Mouse (Mus musculus): ENCODE results near the gene Apom. TPM values are rescaled to one million over a fixed set of nuclear protein-coding genes. Genes with fewer than 3 reads are reported as not detected.

Gene Apom
- polyA plus RNA-seq, 1 experiment from 2014 or later = 0.34 TPM

DNA sequence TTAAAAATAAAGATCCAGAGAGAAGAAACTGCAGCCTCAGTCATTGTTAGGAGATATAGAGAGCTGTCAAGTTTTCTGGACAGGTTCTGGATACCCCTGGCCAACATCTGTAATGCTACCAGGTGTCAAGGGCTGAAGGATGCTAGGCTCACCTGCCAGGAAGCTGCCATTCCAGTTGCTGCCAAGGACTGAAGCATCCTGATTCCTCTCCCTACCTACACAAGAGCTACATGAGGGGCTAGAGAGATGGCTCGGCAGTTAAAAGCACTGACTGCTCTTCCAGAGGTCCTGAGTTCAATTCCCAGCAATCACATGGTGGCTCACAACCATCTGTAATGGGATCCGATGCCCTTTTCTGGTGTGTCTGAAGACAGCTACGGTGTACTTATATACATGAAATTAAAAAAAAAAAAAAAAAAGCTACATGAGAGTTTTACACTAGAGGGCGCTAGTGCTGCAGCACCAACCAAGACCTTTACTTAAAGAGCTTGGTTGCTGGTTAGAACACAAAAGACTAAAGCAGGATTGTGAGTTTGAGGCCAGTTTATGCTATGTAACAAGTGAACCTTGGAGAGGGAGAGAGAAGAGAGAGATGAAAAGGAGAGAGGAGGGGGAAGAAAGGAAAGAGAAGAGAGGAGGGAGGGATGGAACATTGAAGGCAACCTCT lies 36.8 kb upstream of the Apom start:
- Histone ChIP-seq H3K4me1 (replicated peaks; ENCODE audit: control insufficient read depth, insufficient read depth, low read length) (no peaks in the 10 kb centered on the region), H3K27me3 (ENCODE audit: control insufficient read depth, insufficient read depth, low read length) (no peaks in the 10 kb centered on the region), H3K36me3 (ENCODE audit: control insufficient read depth, insufficient read depth, low read length) (no peaks in the 10 kb centered on the region), H3K4me2 (replicated peaks; ENCODE audit: low read depth, low read length) (no peak overlapping the region), H3K4me3 (ENCODE audit: low read depth, low read length) (no peak overlapping the region), H3K27ac (ENCODE audit: low read depth, low read length) (no peak overlapping the region), H3K9ac (ENCODE audit: low read depth, low read length) (peak overlapping the region; percentile 8; the same call in 1 of the 2 replicates), H3K9me3 (ENCODE audit: control insufficient read depth, low read length) (no peaks in the 10 kb centered on the region)
- DNase-seq (ENCODE audit: low spot score) = peak; percentile 75
- ATAC-seq (ENCODE audit: low FRiP score) = no peak
- 20% methylated on average over 4 of the region's 4 CpGs for WGBS

DNA sequence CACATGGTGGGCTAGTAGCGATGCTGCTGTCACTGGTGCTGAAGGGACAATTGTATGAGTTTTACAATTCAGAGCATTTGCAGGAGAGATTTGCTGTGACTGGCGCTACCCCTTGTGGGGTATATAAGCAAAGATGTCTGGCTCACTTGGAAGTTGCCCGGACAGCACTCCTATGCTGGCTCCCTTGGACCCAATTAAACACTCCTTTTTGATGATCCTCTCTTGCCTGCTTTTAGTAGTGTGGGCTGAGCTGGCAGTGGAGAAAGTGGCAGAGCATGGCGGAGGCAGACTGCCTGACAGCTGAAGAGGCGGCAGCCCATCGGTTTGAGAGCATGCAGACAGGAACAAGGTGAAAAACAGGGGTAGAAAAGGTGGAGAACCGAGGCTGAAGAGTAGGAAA lies 35.9 kb upstream of the Apom start:
- 89% methylated on average over 7 of the region's 7 CpGs for WGBS
- Histone ChIP-seq H3K9ac (ENCODE audit: low read depth, low read length) (no peak overlapping the region), H3K4me1 (replicated peaks; ENCODE audit: control insufficient read depth, insufficient read depth, low read length) (peaks cover 3% of the 10 kb centered on the region; the same call in 1 of the 2 replicates), H3K27ac (ENCODE audit: low read depth, low read length) (no peak overlapping the region), H3K4me3 (ENCODE audit: low read depth, low read length) (no peak overlapping the region), H3K4me2 (replicated peaks; ENCODE audit: low read depth, low read length) (no peak overlapping the region), H3K36me3 (ENCODE audit: control insufficient read depth, insufficient read depth, low read length) (no peaks in the 10 kb centered on the region), H3K9me3 (ENCODE audit: control insufficient read depth, low read length) (no peaks in the 10 kb centered on the region), H3K27me3 (ENCODE audit: control insufficient read depth, insufficient read depth, low read length) (no peaks in the 10 kb centered on the region)
- DNase-seq (ENCODE audit: low spot score) = no peak
- ATAC-seq (ENCODE audit: low FRiP score) = no peak

DNA sequence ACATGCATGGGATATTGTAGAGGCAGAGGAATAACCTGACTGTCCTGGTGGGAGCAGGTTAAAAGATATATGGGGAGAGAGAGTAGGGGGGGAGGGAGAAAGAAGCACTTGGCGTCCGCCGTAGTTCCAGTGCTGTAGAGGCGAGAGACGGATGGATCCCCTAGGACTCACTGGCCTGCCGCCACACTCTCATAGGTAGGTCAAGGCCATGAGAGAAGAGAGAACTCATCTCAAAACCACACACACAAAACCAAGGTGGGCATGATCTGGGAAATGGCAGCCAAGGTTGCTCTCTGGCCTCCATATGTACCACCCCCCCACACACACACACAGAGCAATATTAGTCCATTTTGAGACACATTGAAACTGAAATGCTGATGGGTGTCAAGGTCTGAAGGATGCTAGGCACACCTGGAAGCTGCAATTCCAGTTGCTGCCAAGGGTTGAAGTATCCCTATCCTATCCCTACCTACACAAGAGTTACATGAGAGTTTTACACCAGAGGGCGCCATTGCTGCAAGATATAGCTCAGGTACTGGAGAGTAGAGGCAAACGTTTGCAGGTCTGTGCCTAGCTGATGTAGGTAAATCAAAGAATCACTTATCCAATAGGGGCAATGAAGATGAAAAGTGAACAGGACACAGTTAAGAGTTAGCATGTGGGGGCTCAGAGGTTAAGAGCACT lies 34.6 kb upstream of the Apom start:
- Histone ChIP-seq H3K36me3 (ENCODE audit: control insufficient read depth, insufficient read depth, low read length) (peaks cover 3% of the 10 kb centered on the region; the same call in 1 of the 2 replicates), H3K4me3 (ENCODE audit: low read depth, low read length) (no peak overlapping the region), H3K4me2 (replicated peaks; ENCODE audit: low read depth, low read length) (peak overlapping the region; percentile 67), H3K9ac (ENCODE audit: low read depth, low read length) (peak overlapping the region; percentile 64; the same call in 1 of the 2 replicates), H3K27me3 (ENCODE audit: control insufficient read depth, insufficient read depth, low read length) (no peaks in the 10 kb centered on the region), H3K4me1 (replicated peaks; ENCODE audit: control insufficient read depth, insufficient read depth, low read length) (peaks cover 5% of the 10 kb centered on the region; the same call in 1 of the 2 replicates), H3K9me3 (ENCODE audit: control insufficient read depth, low read length) (no peaks in the 10 kb centered on the region), H3K27ac (ENCODE audit: low read depth, low read length) (peak overlapping the region; percentile 91; the same call in 1 of the 2 replicates)
- DNase-seq (ENCODE audit: low spot score) = peak; percentile 70
- no peak for ATAC-seq (ENCODE audit: low FRiP score)
- WGBS = 78% methylated on average over 8 of the region's 8 CpGs

DNA sequence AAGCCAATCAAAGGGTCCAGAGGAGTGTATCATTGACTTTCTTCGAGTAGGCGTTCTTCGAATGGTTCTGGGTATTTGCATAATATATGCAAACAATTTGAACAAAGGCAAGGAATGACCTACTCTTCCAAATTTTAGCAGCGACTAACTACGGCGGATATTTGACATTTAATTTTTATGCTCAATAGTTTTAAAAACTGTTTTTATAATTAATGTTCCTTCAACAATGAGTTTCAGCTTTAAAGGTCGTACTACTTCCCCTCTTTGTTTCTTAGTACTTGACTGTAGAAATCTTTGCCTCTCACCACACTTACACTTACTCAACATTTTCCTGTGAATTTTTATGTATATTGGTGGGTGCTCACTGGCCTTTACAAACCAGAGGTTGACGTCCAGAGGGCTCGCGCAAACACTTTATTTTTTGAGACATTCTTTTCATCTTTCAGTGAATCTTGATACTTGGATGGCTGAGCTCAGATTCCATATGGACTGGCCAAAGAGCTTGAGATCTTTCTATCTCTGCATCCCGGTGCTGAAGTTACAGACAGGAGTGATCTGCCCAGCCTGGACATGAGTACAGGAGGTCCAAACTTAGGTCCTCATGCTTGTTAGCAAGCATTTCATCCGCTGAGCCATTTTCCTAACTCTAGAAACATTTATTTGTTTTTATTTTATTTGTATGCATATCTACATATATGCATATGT lies 33.8 kb upstream of the Apom start:
- Histone ChIP-seq H3K27me3 (ENCODE audit: control insufficient read depth, insufficient read depth, low read length) (no peaks in the 10 kb centered on the region), H3K27ac (ENCODE audit: low read depth, low read length) (peak overlapping the region; percentile 91), H3K4me3 (ENCODE audit: low read depth, low read length) (peak overlapping the region; percentile 100), H3K9me3 (ENCODE audit: control insufficient read depth, low read length) (no peaks in the 10 kb centered on the region), H3K36me3 (ENCODE audit: control insufficient read depth, insufficient read depth, low read length) (peaks cover 9% of the 10 kb centered on the region; the same call in 1 of the 2 replicates), H3K9ac (ENCODE audit: low read depth, low read length) (peak overlapping the region; percentile 64), H3K4me1 (replicated peaks; ENCODE audit: control insufficient read depth, insufficient read depth, low read length) (peaks cover 5% of the 10 kb centered on the region; the same call in 1 of the 2 replicates), H3K4me2 (replicated peaks; ENCODE audit: low read depth, low read length) (peak overlapping the region; percentile 67)
- WGBS = 27% methylated on average over 12 of the region's 12 CpGs
- ATAC-seq (ENCODE audit: low FRiP score) (peak; percentile 90), DNase-seq (ENCODE audit: low spot score) (peak; percentile 33)

DNA sequence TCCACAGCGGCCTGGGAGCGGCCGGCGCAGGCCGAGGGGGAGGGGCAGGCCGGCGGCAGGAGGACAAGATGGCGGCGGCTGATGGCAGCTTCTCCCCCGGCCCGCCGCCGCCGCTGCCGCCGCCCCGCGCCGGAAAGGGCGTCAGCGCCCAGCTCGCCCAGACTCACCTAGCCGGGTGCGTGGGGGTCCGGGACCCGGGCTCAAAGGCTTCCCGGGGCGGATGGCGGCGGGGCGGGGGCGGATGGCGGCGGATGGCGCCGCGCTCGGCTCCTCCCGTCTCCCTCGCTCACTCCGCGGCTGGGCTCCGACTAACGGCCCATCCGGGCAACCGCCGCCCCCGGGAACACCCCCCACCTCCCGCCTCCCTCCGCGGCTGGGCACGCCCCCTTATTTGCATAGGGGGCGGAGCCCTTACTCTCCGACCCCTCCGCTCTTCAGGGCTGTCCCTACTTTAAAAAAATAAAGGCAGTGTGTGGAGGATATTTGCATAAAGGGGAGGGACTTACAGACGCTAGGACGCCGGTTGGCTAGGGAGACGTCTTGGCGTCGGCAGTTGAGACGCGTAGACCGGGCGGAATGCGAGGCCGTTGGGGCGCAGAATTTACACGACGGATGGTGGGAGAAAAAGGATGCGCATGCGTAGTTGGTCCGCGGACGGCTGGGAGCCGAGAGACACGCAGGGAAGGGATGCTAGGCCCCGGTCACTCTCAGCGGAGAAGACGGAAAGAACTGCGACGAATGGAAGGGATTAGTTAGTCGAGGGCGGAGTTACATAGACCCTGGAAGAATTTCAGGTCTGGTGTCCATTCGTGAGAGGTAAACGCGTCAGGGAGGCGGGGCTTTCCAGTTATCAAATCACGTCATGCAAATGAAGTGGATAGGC lies 33.0 kb upstream of the Apom start, which contains the start of gene Prrc2a:
Prrc2a (minus strand) TSS at position 330 of the 883 bp plus-strand sequence.
- Histone ChIP-seq H3K4me1 (replicated peaks; ENCODE audit: control insufficient read depth, insufficient read depth, low read length) (peaks cover 5% of the 10 kb centered on the region; the same call in 1 of the 2 replicates), H3K27me3 (ENCODE audit: control insufficient read depth, insufficient read depth, low read length) (no peaks in the 10 kb centered on the region), H3K9me3 (ENCODE audit: control insufficient read depth, low read length) (no peaks in the 10 kb centered on the region), H3K9ac (ENCODE audit: low read depth, low read length) (peak within 1 kb of the TSS; percentile 100), H3K27ac (ENCODE audit: low read depth, low read length) (peak within 1 kb of the TSS; percentile 93), H3K36me3 (ENCODE audit: control insufficient read depth, insufficient read depth, low read length) (peaks cover 15% of the 10 kb centered on the region), H3K4me3 (ENCODE audit: low read depth, low read length) (peak within 1 kb of the TSS; percentile 100), H3K4me2 (replicated peaks; ENCODE audit: low read depth, low read length) (peak within 1 kb of the TSS; percentile 92)
- peak; percentile 95 for ATAC-seq (ENCODE audit: low FRiP score)
- under 1% methylated on average over 58 of the region's 89 CpGs for WGBS
- DNase-seq (ENCODE audit: low spot score) = peak; percentile 98

DNA sequence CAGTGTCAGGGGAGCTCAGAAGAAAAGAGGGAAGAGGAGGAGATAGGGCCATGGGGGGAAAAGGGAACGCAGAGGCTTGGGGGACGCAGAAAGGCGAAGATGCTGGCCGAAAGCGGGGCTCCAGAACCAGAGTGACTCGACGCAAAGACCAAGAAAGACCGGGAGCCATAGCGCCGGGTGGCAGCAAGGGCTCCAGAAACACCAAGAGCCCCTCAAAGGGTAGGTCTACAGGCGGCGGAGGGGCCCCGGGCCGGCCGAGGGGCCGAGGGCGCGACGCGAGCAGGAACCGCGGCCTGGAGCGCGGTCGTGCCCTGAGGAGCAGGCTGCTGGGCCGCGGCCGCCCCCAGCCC lies 32.3 kb upstream of the Apom start:
- 0% methylated on average over 23 of the region's 28 CpGs for WGBS
- ATAC-seq (ENCODE audit: low FRiP score) (no peak), DNase-seq (ENCODE audit: low spot score) (no peak)
- H3K9me3 ChIP-seq (ENCODE audit: control insufficient read depth, low read length) = no peaks in the 10 kb centered on the region
- H3K4me3 ChIP-seq (ENCODE audit: low read depth, low read length) = peak overlapping the region; percentile 100
- peak overlapping the region; percentile 92 for H3K4me2 ChIP-seq (replicated peaks; ENCODE audit: low read depth, low read length)
- H3K27ac ChIP-seq (ENCODE audit: low read depth, low read length) = peak overlapping the region; percentile 93
- H3K9ac ChIP-seq (ENCODE audit: low read depth, low read length) = peak overlapping the region; percentile 100
- H3K27me3 ChIP-seq (ENCODE audit: control insufficient read depth, insufficient read depth, low read length) = no peaks in the 10 kb centered on the region
- peaks cover 21% of the 10 kb centered on the region for H3K36me3 ChIP-seq (ENCODE audit: control insufficient read depth, insufficient read depth, low read length)
- peaks cover 5% of the 10 kb centered on the region; the same call in 1 of the 2 replicates for H3K4me1 ChIP-seq (replicated peaks; ENCODE audit: control insufficient read depth, insufficient read depth, low read length)

DNA sequence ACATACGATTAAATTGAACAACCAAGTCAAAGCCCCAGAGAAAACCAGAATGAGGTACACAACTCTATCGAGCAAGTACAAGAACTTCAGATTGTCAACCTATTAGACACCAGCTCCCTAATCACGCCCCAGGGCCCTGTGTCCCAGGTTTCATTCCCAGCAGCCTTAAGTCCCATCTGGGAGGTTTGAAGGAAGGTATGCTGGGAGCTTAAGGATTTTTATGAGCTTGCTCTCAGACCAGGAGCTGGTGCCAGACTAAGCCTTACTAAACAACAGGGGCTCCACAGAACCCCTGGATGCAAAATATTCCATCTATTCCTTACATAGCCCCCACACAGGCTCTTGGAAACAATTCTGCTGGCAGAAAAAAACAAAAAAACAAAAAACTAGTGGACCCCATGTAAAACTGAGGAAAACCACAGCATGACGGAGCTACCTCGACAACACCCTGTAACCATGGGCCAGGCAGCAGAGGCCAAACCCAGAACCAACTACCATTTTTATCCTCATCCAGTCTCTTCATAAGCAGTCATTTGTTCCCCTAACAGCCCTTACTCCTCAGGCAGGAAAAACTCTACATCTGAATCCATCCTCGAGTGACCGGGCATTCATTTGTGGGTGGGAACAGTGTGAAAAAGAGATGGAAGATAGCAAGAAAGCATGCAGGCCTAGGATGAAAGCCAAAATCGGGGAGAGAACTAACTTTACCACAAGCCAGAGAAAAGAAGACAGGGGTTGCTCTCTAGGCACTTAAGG lies 31.7 kb upstream of the Apom start:
- Histone ChIP-seq H3K9ac (ENCODE audit: low read depth, low read length) (peak overlapping the region; percentile 100), H3K4me2 (replicated peaks; ENCODE audit: low read depth, low read length) (peak overlapping the region; percentile 92), H3K27me3 (ENCODE audit: control insufficient read depth, insufficient read depth, low read length) (no peaks in the 10 kb centered on the region), H3K9me3 (ENCODE audit: control insufficient read depth, low read length) (no peaks in the 10 kb centered on the region), H3K4me1 (replicated peaks; ENCODE audit: control insufficient read depth, insufficient read depth, low read length) (peaks cover 5% of the 10 kb centered on the region; the same call in 1 of the 2 replicates), H3K27ac (ENCODE audit: low read depth, low read length) (peak overlapping the region; percentile 93; the same call in 1 of the 2 replicates), H3K4me3 (ENCODE audit: low read depth, low read length) (peak overlapping the region; percentile 100), H3K36me3 (ENCODE audit: control insufficient read depth, insufficient read depth, low read length) (peaks cover 27% of the 10 kb centered on the region)
- no peak for DNase-seq (ENCODE audit: low spot score)
- no peak for ATAC-seq (ENCODE audit: low FRiP score)
- 22% methylated on average over 8 of the region's 8 CpGs for WGBS
